Mouse (Mus musculus) frontal cortex, postnatal 25 days (tissue): ENCODE data around the gene Sdk1.

Source experiments
- DNase-seq, 2 experiments: peaks; one replicate each; pipeline ENCODE4 v3.0.0; 2022; ENCODE audit warnings: low spot score in 2 of 2

Gene Sdk1

GRCm38 (mm10) chr5:142113210-142114175, 872.2 kb downstream of the Sdk1 start:
- no peak for DNase-seq

- no peak for DNase-seq
These were observed 886.5 kb downstream of the Sdk1 start for GRCm38 (mm10) chr5:142127779-142128178.

GRCm38 (mm10) chr5:142128181-142128611, 886.9 kb downstream of the Sdk1 start:
- DNase-seq = no peak

GRCm38 (mm10) chr5:142130004-142130403, 888.7 kb downstream of the Sdk1 start:
- DNase-seq = no peak

- DNase-seq = peak in 1 of 2 experiments; percentile 8
These were observed 898.7 kb downstream of the Sdk1 start for GRCm38 (mm10) chr5:142139978-142140377.

- DNase-seq = no peak
These were observed 908.3 kb downstream of the Sdk1 start for GRCm38 (mm10) chr5:142149594-142149993.

GRCm38 (mm10) chr5:142150756-142151155, 909.5 kb downstream of the Sdk1 start:
- DNase-seq = no peak

- DNase-seq = no peak
These were observed 915.9 kb downstream of the Sdk1 start for GRCm38 (mm10) chr5:142156868-142157852.

GRCm38 (mm10) chr5:142163483-142163882, 922.2 kb downstream of the Sdk1 start:
- DNase-seq = no peak

GRCm38 (mm10) chr5:142173636-142174035, 932.3 kb downstream of the Sdk1 start:
- no peak for DNase-seq

GRCm38 (mm10) chr5:142178164-142178563, 936.9 kb downstream of the Sdk1 start:
- DNase-seq = peak in 1 of 2 experiments; percentile 8

- DNase-seq = no peak
These were observed 938.0 kb downstream of the Sdk1 start for GRCm38 (mm10) chr5:142179304-142179703.

- DNase-seq = no peak
These were observed 940.6 kb downstream of the Sdk1 start for GRCm38 (mm10) chr5:142181862-142182261.

- DNase-seq = no peak
These were observed 947.5 kb downstream of the Sdk1 start for GRCm38 (mm10) chr5:142188765-142189164.

- no peak for DNase-seq
These were observed 968.6 kb downstream of the Sdk1 start for GRCm38 (mm10) chr5:142209911-142210310.

- no peak for DNase-seq
These were observed 971.0 kb downstream of the Sdk1 start for GRCm38 (mm10) chr5:142212252-142212651.

- DNase-seq = no peak
These were observed 974.7 kb downstream of the Sdk1 start for GRCm38 (mm10) chr5:142215981-142216380.

- no peak for DNase-seq
These were observed 979.7 kb downstream of the Sdk1 start for GRCm38 (mm10) chr5:142220851-142221503.

- no peak for DNase-seq
These were observed 987.9 kb downstream of the Sdk1 start for GRCm38 (mm10) chr5:142228957-142229810.

- DNase-seq = no peak
These were observed 988.5 kb downstream of the Sdk1 start for GRCm38 (mm10) chr5:142229811-142230205.

GRCm38 (mm10) chr5:142240288-142240687, 999.0 kb downstream of the Sdk1 start:
- DNase-seq = no peak
